Mouse (Mus musculus) bone marrow macrophage, adult 2 months (primary cell): ENCODE measurements around the gene Cox19.

ENCODE experiments used
- CTCF ChIP-seq: IDR thresholded peaks from 2 replicates; pipeline ENCODE4 v1.5.1; 2012; ENCODE audit warnings: low read depth, mild to moderate bottlenecking, low read length, moderate library complexity
- POLR2A ChIP-seq: IDR thresholded peaks from 2 replicates; pipeline ENCODE4 v1.6.1; 2012; ENCODE audit warnings: mild to moderate bottlenecking, low read depth, low read length, borderline replicate concordance

DNA sequence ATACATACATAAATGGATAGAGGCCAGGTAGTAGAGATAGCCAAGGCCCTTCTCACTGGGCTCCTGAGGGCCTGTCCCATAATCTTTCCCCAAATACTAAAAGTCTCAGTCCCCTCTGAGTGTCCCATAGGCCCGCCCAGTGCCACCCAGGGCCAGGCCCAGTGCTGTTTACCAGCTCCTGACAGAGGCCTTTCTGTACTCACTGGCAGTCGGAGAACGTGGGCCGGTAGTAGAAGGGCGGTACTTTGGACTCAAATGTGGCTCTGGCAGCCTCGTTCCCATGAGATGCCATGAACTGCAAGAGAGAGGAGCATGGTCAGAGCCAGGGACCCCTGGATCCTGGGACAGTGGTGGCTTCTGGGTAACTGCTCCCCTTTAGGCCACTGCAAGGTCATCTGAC is 49.1 kb downstream of the Cox19 start:
- TF ChIP-seq CTCF (no peak), POLR2A (no peak)
